Mouse (Mus musculus) heart, embryonic 16.5 days (tissue): ENCODE results near the gene Cad. TPM values are rescaled to one million over a fixed set of nuclear protein-coding genes. Genes with fewer than 3 reads are reported as not detected.
"Not testable (repeated sequence)": the region's sequence is repeated elsewhere in the genome, so short reads cannot be mapped to it uniquely, and the experiment has no call there.

Source experiments
- ATAC-seq: fragments of 200-750 bp; cut with Nextera tagmentation; replicated peaks from 2 replicates; pipeline ENCODE4 v1.8.0; 2017; ENCODE audit warnings: moderate number of reproducible peaks; ENCODE audit not compliant: insufficient read depth, low FRiP score; ENCODE audit errors: extremely low read depth
- H3K27ac ChIP-seq: fragments of 300-500 bp; sonication (generic); 2 replicates; pipeline ENCODE4 v1.5.1; 2014; ENCODE audit warnings: mild to moderate bottlenecking, low read length, control low read depth, moderate library complexity
- H3K27me3 ChIP-seq: fragments of 300-500 bp; sonication (generic); 2 replicates; pipeline ENCODE4 v1.6.1; 2014; ENCODE audit warnings: low read length, mixed read lengths; ENCODE audit not compliant: control insufficient read depth, insufficient read depth
- H3K36me3 ChIP-seq: fragments of 300-500 bp; sonication (generic); 2 replicates; pipeline ENCODE4 v1.6.1; 2014; ENCODE audit not compliant: control insufficient read depth, insufficient read depth
- H3K4me1 ChIP-seq: fragments of 300-500 bp; sonication (generic); 2 replicates; pipeline ENCODE4 v1.6.1; 2014; ENCODE audit warnings: low read length, mixed read lengths; ENCODE audit not compliant: control insufficient read depth, insufficient read depth
- H3K4me2 ChIP-seq: fragments of 300-500 bp; sonication (generic); 2 replicates; pipeline ENCODE4 v1.6.1; 2014; ENCODE audit warnings: low read depth, mild to moderate bottlenecking, control low read depth, low read length
- H3K4me3 ChIP-seq: fragments of 300-500 bp; sonication (generic); 2 replicates; pipeline ENCODE4 v1.5.1; 2014; ENCODE audit warnings: mild to moderate bottlenecking, control low read depth, low read length
- H3K9ac ChIP-seq: fragments of 300-500 bp; sonication (generic); 2 replicates; pipeline ENCODE4 v1.6.1; 2014; ENCODE audit warnings: low read length, control low read depth
- H3K9me3 ChIP-seq: fragments of 300-500 bp; sonication (generic); replicated peaks from 2 replicates; pipeline ENCODE4 v1.6.1; 2016; ENCODE audit warnings: low read length; ENCODE audit not compliant: control insufficient read depth
- WGBS: fragments of 180-500 bp; shearing (Covaris S2); extraction: QIAGEN DNeasy Blood & Tissue Kit; methylation state at CpG from one replicate; pipeline ENCODE4 v1.1.7; 2014; 5-methylcytosine and 5-hydroxymethylcytosine counted together
- polyA plus RNA-seq: library from polyadenylated mRNA; unstranded; fragments of >200 nt; fragmentation: Nextera tagmentation; extraction: Ambion mirVana; gene quantifications from 2 replicates; pipeline ENCODE4 v1.2.1, GENCODE M21; 2015

The Cad gene
- polyA plus RNA-seq = 14.4 and 18.4 TPM in 2 replicates

- Histone ChIP-seq H3K4me3 (peak within 1 kb of the TSS; percentile 70), H3K36me3 (peaks cover 13% of the 10 kb centered on the region; the same call in 1 of the 2 replicates), H3K27ac (peak within 1 kb of the TSS; percentile 63), H3K9me3 (no peaks in the 10 kb centered on the region), H3K27me3 (no peaks in the 10 kb centered on the region), H3K9ac (peak within 1 kb of the TSS; percentile 84), H3K4me2 (peak within 1 kb of the TSS; percentile 95), H3K4me1 (peaks cover 14% of the 10 kb centered on the region)
- WGBS = 1% methylated on average over 64 of the region's 64 CpGs
- peak; percentile 98 for ATAC-seq
These were observed at the start of gene Cad for GRCm38 (mm10) chr5:31054261-31055215. TSS of gene Cad (plus strand) at chr5:31054780.

GRCm38 (mm10) chr5:31012737-31013136 lies 41.8 kb upstream of the Cad start:
- Histone ChIP-seq H3K27me3 (no peaks in the 10 kb centered on the region), H3K4me1 (peaks cover 7% of the 10 kb centered on the region), H3K27ac (no peak overlapping the region), H3K9me3 (no peaks in the 10 kb centered on the region), H3K9ac (no peak overlapping the region), H3K4me3 (no peak overlapping the region), H3K4me2 (no peak overlapping the region), H3K36me3 (no peaks in the 10 kb centered on the region)
- no peak for ATAC-seq
- WGBS = 73% methylated on average over 3 of the region's 3 CpGs

GRCm38 (mm10) chr5:31015913-31016312 lies 38.7 kb upstream of the Cad start:
- H3K27me3 ChIP-seq = no peaks in the 10 kb centered on the region
- WGBS = 17% methylated on average over 2 of the region's 2 CpGs
- no peak overlapping the region for H3K9ac ChIP-seq
- no peak for ATAC-seq
- H3K36me3 ChIP-seq = no peaks in the 10 kb centered on the region
- H3K27ac ChIP-seq = peak overlapping the region; percentile 46
- H3K4me3 ChIP-seq = no peak overlapping the region
- no peak overlapping the region for H3K4me2 ChIP-seq
- peaks cover 7% of the 10 kb centered on the region for H3K4me1 ChIP-seq
- no peaks in the 10 kb centered on the region for H3K9me3 ChIP-seq

GRCm38 (mm10) chr5:31021790-31022189 lies 32.8 kb upstream of the Cad start:
- not testable (repeated sequence) for ATAC-seq, H3K4me3 ChIP-seq, H3K36me3 ChIP-seq, H3K9ac ChIP-seq, H3K9me3 ChIP-seq, H3K4me2 ChIP-seq, H3K4me1 ChIP-seq, H3K27me3 ChIP-seq, H3K27ac ChIP-seq
- 89% methylated on average over 4 of the region's 5 CpGs for WGBS

DNA sequence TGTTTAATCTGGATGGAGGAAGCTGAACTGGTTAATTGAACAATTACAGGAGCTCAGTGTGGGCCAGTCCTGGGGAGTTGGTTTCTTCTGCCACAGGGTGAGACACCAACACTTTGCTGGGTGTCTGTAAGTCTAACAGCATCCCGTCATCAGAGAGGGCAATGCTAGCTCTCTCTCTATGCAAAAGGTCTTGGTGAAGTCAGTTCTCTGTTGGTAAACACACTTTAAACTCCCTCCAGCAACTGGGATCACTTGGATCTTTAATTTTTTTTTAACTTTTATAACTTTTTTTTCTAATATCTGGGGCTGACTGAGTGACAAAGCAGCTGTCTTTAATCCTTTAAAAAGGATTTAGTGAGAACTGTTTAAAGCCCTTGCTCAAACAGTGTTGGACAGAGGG lies 31.9 kb upstream of the Cad start:
- H3K27ac ChIP-seq = no peak overlapping the region
- H3K27me3 ChIP-seq = no peaks in the 10 kb centered on the region
- no peaks in the 10 kb centered on the region for H3K9me3 ChIP-seq
- no peaks in the 10 kb centered on the region for H3K4me1 ChIP-seq
- WGBS = 50% methylated on average over 1 of the region's 1 CpGs
- H3K4me3 ChIP-seq = no peak overlapping the region
- no peak for ATAC-seq
- no peaks in the 10 kb centered on the region for H3K36me3 ChIP-seq
- H3K9ac ChIP-seq = no peak overlapping the region
- H3K4me2 ChIP-seq = no peak overlapping the region

- H3K4me3 ChIP-seq = no peak overlapping the region
- 45% methylated on average over 3 of the region's 4 CpGs for WGBS
- H3K4me1 ChIP-seq = no peaks in the 10 kb centered on the region
- H3K27me3 ChIP-seq = no peaks in the 10 kb centered on the region
- no peak overlapping the region for H3K27ac ChIP-seq
- no peaks in the 10 kb centered on the region for H3K36me3 ChIP-seq
- no peak overlapping the region for H3K9ac ChIP-seq
- H3K9me3 ChIP-seq = no peaks in the 10 kb centered on the region
- H3K4me2 ChIP-seq = no peak overlapping the region
- ATAC-seq = no peak
These were observed 31.3 kb upstream of the Cad start for GRCm38 (mm10) chr5:31023254-31023653.

DNA sequence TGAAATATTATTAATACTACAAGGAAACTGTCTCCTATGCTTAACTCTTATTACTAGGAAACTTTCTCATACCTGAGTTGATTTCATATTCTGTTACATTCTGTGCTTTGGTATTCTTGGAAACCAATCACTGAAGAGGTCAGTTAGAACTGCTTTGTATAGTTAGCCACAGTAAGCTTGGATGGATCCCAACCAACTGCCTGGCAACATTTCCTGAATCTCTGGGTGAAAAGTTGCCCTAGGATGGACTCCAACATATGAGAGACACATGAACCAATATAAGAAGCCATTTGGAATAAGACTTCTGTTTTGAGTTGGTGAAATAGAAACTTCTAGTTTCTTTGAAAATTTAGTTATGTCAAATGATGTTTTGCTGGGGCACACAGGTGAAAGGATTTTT lies 29.9 kb upstream of the Cad start:
- Histone ChIP-seq H3K4me1 (no peaks in the 10 kb centered on the region), H3K4me2 (no peak overlapping the region), H3K9ac (no peak overlapping the region), H3K27ac (no peak overlapping the region), H3K27me3 (no peaks in the 10 kb centered on the region), H3K4me3 (no peak overlapping the region), H3K9me3 (no peaks in the 10 kb centered on the region), H3K36me3 (no peaks in the 10 kb centered on the region)
- ATAC-seq = no peak

DNA sequence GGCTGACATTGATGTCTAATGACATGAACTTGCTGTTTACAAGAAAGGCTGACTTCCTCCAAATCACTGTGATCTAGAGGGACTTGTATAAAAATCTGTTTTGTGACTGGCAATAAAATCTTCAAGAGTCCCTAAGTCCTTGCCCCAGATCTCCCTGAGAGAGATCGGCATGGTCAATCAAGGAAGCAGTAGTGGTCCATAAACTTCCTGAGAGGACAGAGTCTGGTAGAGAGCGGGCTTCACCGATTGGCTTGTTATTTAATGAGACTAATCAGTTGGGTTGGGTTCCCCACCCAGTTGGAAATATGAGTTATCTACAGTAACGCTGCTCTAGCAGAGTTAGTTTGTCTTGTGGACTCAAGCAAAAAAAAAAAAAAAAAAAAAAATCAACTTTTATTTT lies 23.7 kb upstream of the Cad start:
- no peak for ATAC-seq
- H3K9me3 ChIP-seq = no peaks in the 10 kb centered on the region
- no peak overlapping the region for H3K4me2 ChIP-seq
- no peaks in the 10 kb centered on the region for H3K36me3 ChIP-seq
- H3K9ac ChIP-seq = no peak overlapping the region
- H3K4me3 ChIP-seq = no peak overlapping the region
- no peaks in the 10 kb centered on the region for H3K4me1 ChIP-seq
- WGBS = 78% methylated on average over 4 of the region's 4 CpGs
- no peak overlapping the region for H3K27ac ChIP-seq
- H3K27me3 ChIP-seq = no peaks in the 10 kb centered on the region

- Histone ChIP-seq H3K4me1 (no peaks in the 10 kb centered on the region), H3K27me3 (no peaks in the 10 kb centered on the region), H3K27ac (no peak overlapping the region), H3K36me3 (peaks cover 2% of the 10 kb centered on the region; the same call in 1 of the 2 replicates), H3K9me3 (no peaks in the 10 kb centered on the region), H3K9ac (no peak overlapping the region), H3K4me2 (no peak overlapping the region), H3K4me3 (no peak overlapping the region)
- ATAC-seq = no peak
- 84% methylated on average over 8 of the region's 8 CpGs for WGBS
These were observed 23.1 kb upstream of the Cad start for GRCm38 (mm10) chr5:31031508-31031907.
